8 mouse cellular contexts compared by ENCODE assay signal in the genomic region with DNA sequence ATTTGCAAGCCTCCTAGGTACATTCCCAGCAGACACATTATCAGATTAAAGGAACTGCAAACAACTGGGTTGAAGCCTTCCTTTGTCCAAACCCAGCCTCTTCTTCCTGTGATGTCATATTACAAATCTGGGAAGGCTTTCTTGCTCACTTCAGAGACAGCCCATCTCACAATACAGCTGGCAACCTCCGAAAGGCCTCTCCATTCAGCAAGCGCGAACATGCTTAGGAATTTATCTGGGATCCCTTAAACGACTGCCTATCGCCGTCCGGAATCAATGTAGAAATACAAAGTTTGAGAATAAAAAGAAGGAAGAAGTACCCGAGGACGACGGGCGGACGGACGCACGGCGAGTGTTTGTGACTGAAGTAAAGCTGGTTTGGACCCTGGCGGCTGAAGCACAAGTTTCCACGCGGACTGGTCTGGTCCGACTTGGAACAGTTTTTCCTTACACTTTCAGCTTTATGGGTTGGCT. TPM values are rescaled to one million over a fixed set of nuclear protein-coding genes. Genes with fewer than 3 reads are reported as not detected.
DNase-seq lines count a peak whose midpoint lies in the region; ATAC-seq and TF ChIP-seq lines count a peak whose summit lies in the region.

A gene (plus strand): TSS at position 48 of the 474 bp plus-strand sequence.

- no peaks in the 10 kb centered on the region for H3K36me3 ChIP-seq in forebrain, postnatal 0 days (ENCODE audit: insufficient read depth)
- H3K36me3 ChIP-seq in hindbrain, embryonic 14.5 days (replicated peaks; ENCODE audit: control insufficient read depth, insufficient read depth): no peaks in the 10 kb centered on the region
- peaks cover 4% of the 10 kb centered on the region; the same call in 1 of the 2 replicates for H3K36me3 ChIP-seq in limb, embryonic 14.5 days (ENCODE audit: control insufficient read depth, insufficient read depth, low read length)
- H3K36me3 ChIP-seq in midbrain, embryonic 14.5 days (ENCODE audit: control insufficient read depth, insufficient read depth, low read length): no peaks in the 10 kb centered on the region
- H3K36me3 ChIP-seq in stomach, postnatal 0 days (ENCODE audit: control insufficient read depth, insufficient read depth, low read length): no peaks in the 10 kb centered on the region

- peak within 1 kb of the TSS; percentile 51 for H3K4me2 ChIP-seq in forebrain, postnatal 0 days (ENCODE audit: low read depth)
- peak within 1 kb of the TSS; percentile 54 for H3K4me2 ChIP-seq in hindbrain, embryonic 14.5 days (replicated peaks)
- H3K4me2 ChIP-seq in limb, embryonic 14.5 days (replicated peaks; ENCODE audit: low read depth, low read length, severe bottlenecking): peak within 1 kb of the TSS; percentile 62
- H3K4me2 ChIP-seq in midbrain, embryonic 14.5 days (ENCODE audit: low read length): peak within 1 kb of the TSS; percentile 61
- peak within 1 kb of the TSS; percentile 63 for H3K4me2 ChIP-seq in stomach, postnatal 0 days (replicated peaks; ENCODE audit: low read depth)

- TF ChIP-seq EP300 in stomach, postnatal 0 days (optimal IDR thresholded peaks at IDR 0.05): no peak

- H3K9me3 ChIP-seq in forebrain, postnatal 0 days (ENCODE audit: low read length): no peaks in the 10 kb centered on the region
- no peaks in the 10 kb centered on the region for H3K9me3 ChIP-seq in hindbrain, embryonic 14.5 days (ENCODE audit: control insufficient read depth, low read length)
- H3K9me3 ChIP-seq in limb, embryonic 14.5 days (ENCODE audit: control insufficient read depth, low read length): no peaks in the 10 kb centered on the region
- H3K9me3 ChIP-seq in midbrain, embryonic 14.5 days (ENCODE audit: control insufficient read depth, low read length): no peaks in the 10 kb centered on the region
- H3K9me3 ChIP-seq in stomach, postnatal 0 days (ENCODE audit: control insufficient read depth, low read length): no peaks in the 10 kb centered on the region

- 24% methylated on average over 19 of the region's 19 CpGs for WGBS in cerebellum, adult 2 months
- WGBS in forebrain, postnatal 0 days: 3% methylated on average over 19 of the region's 19 CpGs
- WGBS in hindbrain, embryonic 14.5 days: under 1% methylated on average over 19 of the region's 19 CpGs
- WGBS in limb, embryonic 14.5 days: under 1% methylated on average over 19 of the region's 19 CpGs
- WGBS in midbrain, embryonic 14.5 days: under 1% methylated on average over 19 of the region's 19 CpGs
- under 1% methylated on average over 19 of the region's 19 CpGs for WGBS in stomach, postnatal 0 days

- peak within 1 kb of the TSS; percentile 41; the same call in 1 of the 2 replicates for H3K27ac ChIP-seq in cerebellum, adult 2 months (ENCODE audit: insufficient read depth, low read length)
- H3K27ac ChIP-seq in forebrain, postnatal 0 days (ENCODE audit: low read depth, low read length): peak within 1 kb of the TSS; percentile 62
- peak within 1 kb of the TSS; percentile 87 for H3K27ac ChIP-seq in hindbrain, embryonic 14.5 days
- peak within 1 kb of the TSS; percentile 95 for H3K27ac ChIP-seq in limb, embryonic 14.5 days (replicated peaks; ENCODE audit: low read depth, low read length)
- peak within 1 kb of the TSS; percentile 79 for H3K27ac ChIP-seq in midbrain, embryonic 14.5 days (replicated peaks; ENCODE audit: low read depth, low read length)
- H3K27ac ChIP-seq in stomach, postnatal 0 days (replicated peaks): peak within 1 kb of the TSS; percentile 90

- no peaks in the 10 kb centered on the region for H3K4me1 ChIP-seq in cerebellum, adult 2 months (ENCODE audit: control insufficient read depth, insufficient read depth, low read length)
- H3K4me1 ChIP-seq in forebrain, postnatal 0 days (ENCODE audit: insufficient read depth): peaks cover 6% of the 10 kb centered on the region; the same call in 1 of the 2 replicates
- peaks cover 15% of the 10 kb centered on the region for H3K4me1 ChIP-seq in hindbrain, embryonic 14.5 days (replicated peaks; ENCODE audit: control insufficient read depth, insufficient read depth, low read length)
- H3K4me1 ChIP-seq in limb, embryonic 14.5 days (ENCODE audit: control insufficient read depth, insufficient read depth, low read length): peaks cover 21% of the 10 kb centered on the region
- no peaks in the 10 kb centered on the region for H3K4me1 ChIP-seq in midbrain, embryonic 14.5 days (ENCODE audit: control insufficient read depth, insufficient read depth, low read length)
- peaks cover 3% of the 10 kb centered on the region for H3K4me1 ChIP-seq in stomach, postnatal 0 days (replicated peaks; ENCODE audit: control insufficient read depth, insufficient read depth)

- peak within 1 kb of the TSS; percentile 62 for H3K4me3 ChIP-seq in cerebellum, adult 2 months (replicated peaks; ENCODE audit: insufficient read depth, low read depth, low read length)
- H3K4me3 ChIP-seq in forebrain, postnatal 0 days (ENCODE audit: low read depth, low read length): peak within 1 kb of the TSS; percentile 36
- H3K4me3 ChIP-seq in hindbrain, embryonic 14.5 days (replicated peaks; ENCODE audit: low read length): peak within 1 kb of the TSS; percentile 46
- H3K4me3 ChIP-seq in limb, embryonic 14.5 days (replicated peaks; ENCODE audit: low read length): peak within 1 kb of the TSS; percentile 57
- H3K4me3 ChIP-seq in midbrain, embryonic 14.5 days (replicated peaks; ENCODE audit: low read depth, low read length): peak within 1 kb of the TSS; percentile 47
- peak within 1 kb of the TSS; percentile 54 for H3K4me3 ChIP-seq in stomach, postnatal 0 days (ENCODE audit: low read depth, low read length)

- ATAC-seq in cerebellum, adult (ENCODE audit: insufficient number of reproducible peaks, low FRiP score, low TSS enrichment): no peak
- peak; percentile 86 for ATAC-seq in forebrain, postnatal 0 days
- peak; percentile 84; the same call in 1 of the 2 replicates for ATAC-seq in hindbrain, embryonic 14.5 days (ENCODE audit: low FRiP score)
- ATAC-seq in limb, embryonic 14.5 days (ENCODE audit: low FRiP score, low read depth): peak; percentile 82
- peak; percentile 78 for ATAC-seq in midbrain, embryonic 14.5 days (ENCODE audit: low FRiP score, low TSS enrichment)
- ATAC-seq in stomach, postnatal 0 days (ENCODE audit: low FRiP score, low TSS enrichment): peak; percentile 92

- peak within 1 kb of the TSS; percentile 42 for H3K9ac ChIP-seq in forebrain, postnatal 0 days
- peak within 1 kb of the TSS; percentile 62 for H3K9ac ChIP-seq in hindbrain, embryonic 14.5 days
- H3K9ac ChIP-seq in limb, embryonic 14.5 days (ENCODE audit: low read depth, low read length, severe bottlenecking): peak within 1 kb of the TSS; percentile 81
- H3K9ac ChIP-seq in midbrain, embryonic 14.5 days (replicated peaks; ENCODE audit: low read length): peak within 1 kb of the TSS; percentile 51
- H3K9ac ChIP-seq in stomach, postnatal 0 days (ENCODE audit: low read length): peak within 1 kb of the TSS; percentile 70

- no peak for TF ChIP-seq POLR2A in cerebellum, adult 2 months (IDR thresholded peaks at IDR 0.05; ENCODE audit: borderline replicate concordance, insufficient read depth, low read length)
- peak; percentile 63; the same call in 1 of the 2 replicates for TF ChIP-seq POLR2A in limb, embryonic 14.5 days (IDR thresholded peaks at IDR 0.05; ENCODE audit: borderline replicate concordance, extremely low read depth, insufficient read depth, insufficient read length)

- H3K27me3 ChIP-seq in cerebellum, adult 2 months (ENCODE audit: control insufficient read depth, insufficient read depth, low read length): no peaks in the 10 kb centered on the region
- H3K27me3 ChIP-seq in forebrain, postnatal 0 days (ENCODE audit: insufficient read depth, low read length): no peaks in the 10 kb centered on the region
- H3K27me3 ChIP-seq in hindbrain, embryonic 14.5 days (ENCODE audit: control insufficient read depth, insufficient read depth, low read length): no peaks in the 10 kb centered on the region
- no peaks in the 10 kb centered on the region for H3K27me3 ChIP-seq in limb, embryonic 14.5 days (ENCODE audit: control insufficient read depth, insufficient read depth, low read length)
- H3K27me3 ChIP-seq in midbrain, embryonic 14.5 days (ENCODE audit: control insufficient read depth, insufficient read depth, low read length): no peaks in the 10 kb centered on the region
- no peaks in the 10 kb centered on the region for H3K27me3 ChIP-seq in stomach, postnatal 0 days (ENCODE audit: control insufficient read depth, insufficient read depth, low read length)

- TF ChIP-seq CTCF in cerebellum, adult 2 months (IDR thresholded peaks at IDR 0.05; ENCODE audit: borderline replicate concordance, insufficient read depth, low read depth, low read length): no peak
- no peak for TF ChIP-seq CTCF in forebrain, postnatal 0 days (IDR thresholded peaks at IDR 0.05; ENCODE audit: low read depth)
- no peak for TF ChIP-seq CTCF in stomach, postnatal 0 days (IDR thresholded peaks at IDR 0.05; ENCODE audit: low read depth)

- peak in 1 of 2 experiments; percentile 17 for DNase-seq in cerebellum, adult 2 months
- DNase-seq in adrenal gland, postnatal 36 days: peak; percentile 56 to 68
- peak; percentile 62 for DNase-seq in forebrain, postnatal 0 days
- peak; percentile 74 for DNase-seq in hindbrain, embryonic 14.5 days (ENCODE audit: low spot score)
- peak; percentile 85 for DNase-seq in limb, embryonic 14.5 days (ENCODE audit: low spot score)
- DNase-seq in midbrain, embryonic 14.5 days: peak; percentile 79
- peak; percentile 65 for DNase-seq in stomach, postnatal 0 days (ENCODE audit: low spot score)

RNA-seq across cellular contexts. Expression of the gene that starts here (rescaled TPM):
- 2.4 and 2.7 TPM in 2 replicates for polyA plus RNA-seq in cerebellum, adult 2 months (2012; rRNA removed)
- 1 to 10 TPM; 4.2 to 5.1 TPM for total RNA-seq in adrenal gland, postnatal 36 days (2021)
- 2.2 and 2.6 TPM in 2 replicates for total RNA-seq in forebrain, postnatal 0 days (2014; rRNA removed)
- 1.5 and 1.8 TPM in 2 replicates for polyA plus RNA-seq in forebrain, postnatal 0 days (2015; fragmentation: Nextera tagmentation; extraction: Ambion mirVana)
- polyA plus RNA-seq in hindbrain, embryonic 14.5 days (2014; fragmentation: Nextera tagmentation; extraction: Ambion mirVana): 4.2 and 4.6 TPM in 2 replicates
- 7.5 and 9.2 TPM in 2 replicates for polyA plus RNA-seq in limb, embryonic 14.5 days (2012; rRNA removed)
- 12.6 and 13.6 TPM in 2 replicates for polyA plus RNA-seq in limb, embryonic 14.5 days (2014; fragmentation: Nextera tagmentation; extraction: Ambion mirVana)
- 3.3 and 5.7 TPM in 2 replicates for polyA plus RNA-seq in midbrain, embryonic 14.5 days (2014; fragmentation: Nextera tagmentation; extraction: Ambion mirVana)
- polyA plus RNA-seq in stomach, postnatal 0 days (2015; fragmentation: Nextera tagmentation; extraction: Ambion mirVana): 12.2 and 12.4 TPM in 2 replicates

Comparison
In these comparisons a context has a peak if more than half of its experiments do, and no peak if none do; other contexts are left out.
1. H3K27ac ChIP-seq: peak in every context shown above with its lines; median percentile 95 in limb, embryonic 14.5 days; 90 in stomach, postnatal 0 days; 87 in hindbrain, embryonic 14.5 days; 79 in midbrain, embryonic 14.5 days; 62 in forebrain, postnatal 0 days; 41 in cerebellum, adult 2 months.